Mouse (Mus musculus): ENCODE measurements around the gene Car15.

The Car15 gene

GRCm38 (mm10) chr16:17799584-17799983, 38.6 kb downstream of the Car15 start:
- no peak for DNase-seq

GRCm38 (mm10) chr16:17798321-17799180, 39.6 kb downstream of the Car15 start:
- peak; percentile 66 to 85 for DNase-seq

GRCm38 (mm10) chr16:17797812-17798311, 40.3 kb downstream of the Car15 start:
- no peak for DNase-seq

GRCm38 (mm10) chr16:17796971-17797811, 41.0 kb downstream of the Car15 start, which contains the start of gene Scarf2:
Scarf2 (plus strand) TSS chr16:17797282.
- peak; percentile 63 to 76 for DNase-seq

- no peak for DNase-seq
These were observed 41.6 kb downstream of the Car15 start for GRCm38 (mm10) chr16:17796519-17796918.

- DNase-seq, result no peak
These were observed 42.5 kb downstream of the Car15 start for GRCm38 (mm10) chr16:17795643-17796042.

- DNase-seq, result no peak
These were observed 44.1 kb downstream of the Car15 start for GRCm38 (mm10) chr16:17794047-17794446.

- no peak for DNase-seq
These were observed 45.4 kb downstream of the Car15 start for GRCm38 (mm10) chr16:17792728-17793127.

- DNase-seq, result no peak
These were observed 52.8 kb downstream of the Car15 start for GRCm38 (mm10) chr16:17785337-17785736.
